Mouse (Mus musculus) c-Kit-positive CD71-negative TER-119-negative erythroid progenitor cells, embryonic 14.5 days (primary cell): ENCODE results near the gene Zbtb21.
"Not testable (repeated sequence)": the region's sequence is repeated elsewhere in the genome, so short reads cannot be mapped to it uniquely, and the experiment has no call there.

Source experiments
- DNase-seq: peaks from one replicate; pipeline ENCODE4 v3.0.0-alpha.2; 2013; ENCODE audit warnings: low read depth

Gene Zbtb21

DNA sequence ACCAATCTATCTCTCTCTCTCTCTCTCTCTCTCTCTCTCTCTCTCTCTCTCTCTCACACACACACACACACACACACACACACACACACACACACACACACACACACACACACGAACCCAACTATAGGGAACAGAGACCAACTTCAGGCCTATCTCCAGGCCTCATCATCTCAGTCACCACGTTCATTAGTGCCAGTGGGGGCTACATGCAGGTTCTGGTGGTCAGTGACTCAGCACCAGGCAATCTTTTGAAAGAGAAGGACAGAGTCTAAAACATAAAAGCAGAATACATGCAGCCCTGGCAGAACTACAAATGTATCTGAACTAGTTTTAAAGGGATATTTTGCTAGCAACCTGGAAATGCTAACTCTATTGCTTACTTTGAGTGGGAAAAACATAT is 15.4 kb downstream of the Zbtb21 start:
- not testable (repeated sequence) for DNase-seq

DNA sequence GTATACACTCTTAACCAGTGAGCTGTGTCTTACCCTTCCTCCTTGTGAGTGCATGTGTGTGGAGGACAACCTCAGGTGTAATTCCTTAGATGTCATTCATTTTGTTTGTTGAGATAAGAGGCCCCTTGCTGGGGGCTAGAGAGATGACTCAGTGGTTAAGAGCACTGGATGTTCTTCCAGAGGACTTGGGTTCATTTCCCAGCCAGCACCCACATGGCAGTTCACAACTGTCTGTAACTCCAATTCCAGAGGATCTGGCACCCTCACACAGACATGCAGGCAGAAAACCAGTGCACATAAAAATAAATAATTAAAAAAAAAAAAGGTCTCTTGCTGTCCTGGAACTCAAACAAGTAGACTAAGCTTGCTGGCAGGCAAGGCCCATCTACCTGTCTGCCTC is 20.6 kb downstream of the Zbtb21 start:
- DNase-seq, result no peak

- no peak for DNase-seq
Observed at GRCm38 (mm10) chr16:97940471-97940973, 21.9 kb downstream of the Zbtb21 start.

DNA sequence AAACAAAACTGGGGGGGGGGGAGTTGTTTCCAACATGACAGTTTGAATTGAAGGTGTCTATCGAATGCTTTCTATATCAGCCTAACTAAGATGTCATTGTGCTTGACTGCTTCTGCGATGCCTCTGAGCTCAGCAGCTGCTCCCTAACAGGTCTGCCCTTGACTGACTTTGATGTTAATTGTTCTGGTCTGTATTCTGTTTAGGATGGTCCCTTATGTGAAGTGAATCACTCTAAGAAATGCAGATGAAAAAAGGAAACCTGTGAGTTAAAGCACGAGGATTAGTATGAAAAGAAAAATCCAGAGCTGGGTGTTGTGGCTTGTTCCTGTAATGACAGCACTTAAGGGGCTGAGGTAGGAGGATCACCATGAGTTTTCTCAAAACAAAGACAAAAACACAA is 26.6 kb downstream of the Zbtb21 start:
- no peak for DNase-seq

DNA sequence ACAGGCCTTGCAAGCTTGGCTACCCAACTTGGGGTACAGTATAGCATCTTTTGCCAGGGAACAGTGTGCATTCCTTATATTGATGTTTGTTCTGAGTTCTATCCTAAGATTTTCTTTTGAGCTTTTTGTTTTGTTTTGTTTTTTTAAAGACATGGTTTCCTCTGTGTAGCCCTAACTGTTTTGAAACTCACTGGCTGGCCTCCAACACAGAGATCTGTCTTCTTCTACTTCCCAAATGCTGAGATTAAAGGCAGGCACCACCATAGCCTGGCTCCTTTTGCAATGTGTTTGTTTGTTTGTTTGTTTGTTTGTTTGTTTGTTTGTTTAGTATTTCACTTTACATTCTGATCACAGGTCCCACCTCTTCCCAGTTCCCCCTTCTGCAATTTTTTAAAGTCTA is 32.2 kb downstream of the Zbtb21 start:
- no peak for DNase-seq

DNA sequence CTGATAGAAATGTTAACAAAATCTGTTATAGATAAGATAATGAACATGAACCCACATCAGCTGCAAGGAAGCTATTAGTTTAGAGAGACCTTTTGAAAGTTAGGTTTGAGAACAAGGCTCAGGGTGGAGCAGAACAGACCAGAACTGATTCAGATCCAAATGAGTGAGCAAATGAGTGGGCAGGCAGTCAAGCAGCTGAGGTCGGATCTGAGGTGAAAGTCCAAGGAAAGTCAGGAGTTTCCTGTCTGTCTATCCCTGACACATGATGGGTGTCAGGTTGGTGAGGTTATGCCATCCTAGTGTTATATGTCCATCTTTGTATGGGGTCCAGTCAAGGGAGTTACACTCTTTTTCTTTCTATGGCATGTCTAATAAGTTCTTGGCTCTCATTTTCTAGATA is 32.9 kb downstream of the Zbtb21 start:
- DNase-seq, result no peak

- DNase-seq, result no peak
Observed at GRCm38 (mm10) chr16:97927331-97927938, 35.0 kb downstream of the Zbtb21 start.

DNA sequence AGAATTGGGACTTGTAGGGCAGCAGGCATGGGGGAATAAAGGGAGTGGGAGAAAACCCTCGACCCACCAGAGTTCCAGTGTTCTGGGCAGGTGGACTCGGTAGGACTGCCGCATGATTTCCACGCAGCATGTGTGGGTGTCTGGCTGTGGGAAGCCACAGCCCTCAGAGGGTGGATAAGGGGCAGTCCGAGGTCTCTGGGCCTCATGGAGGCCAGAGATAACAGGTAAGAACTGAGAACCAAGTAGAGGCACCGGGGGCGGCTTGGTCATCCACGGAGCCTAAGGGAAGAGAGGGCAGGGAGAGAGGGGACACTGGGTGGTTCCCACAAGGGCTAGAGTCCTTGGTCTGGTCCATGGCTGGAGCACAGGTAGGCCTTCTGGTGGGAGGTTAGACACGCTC is 36.0 kb downstream of the Zbtb21 start:
- DNase-seq, result no peak

DNA sequence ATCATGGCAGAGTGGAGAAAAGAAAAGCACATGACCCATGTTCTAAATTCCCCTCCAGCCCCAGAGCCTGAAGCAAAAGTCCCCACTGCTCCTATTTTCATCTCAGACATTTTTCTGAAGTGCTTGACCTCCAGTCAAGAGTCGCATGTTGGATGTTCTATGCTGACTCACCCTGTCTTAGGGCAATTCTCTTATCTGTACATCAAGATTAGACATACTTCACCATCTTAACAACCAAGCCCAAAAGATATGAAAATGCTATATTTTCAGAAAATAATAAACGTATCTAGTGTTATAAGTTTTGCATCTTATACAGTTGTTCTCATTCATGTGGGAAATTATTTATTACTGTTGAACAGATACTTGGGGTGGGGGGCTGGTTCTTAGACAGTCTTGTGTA is 36.7 kb downstream of the Zbtb21 start:
- DNase-seq, result no peak

GRCm38 (mm10) chr16:97923700-97924099 is 38.7 kb downstream of the Zbtb21 start:
- DNase-seq, result no peak

GRCm38 (mm10) chr16:97922779-97923126 is 39.7 kb downstream of the Zbtb21 start:
- no peak for DNase-seq

GRCm38 (mm10) chr16:97921961-97922778 is 40.3 kb downstream of the Zbtb21 start:
- DNase-seq, result peak; percentile 69

DNA sequence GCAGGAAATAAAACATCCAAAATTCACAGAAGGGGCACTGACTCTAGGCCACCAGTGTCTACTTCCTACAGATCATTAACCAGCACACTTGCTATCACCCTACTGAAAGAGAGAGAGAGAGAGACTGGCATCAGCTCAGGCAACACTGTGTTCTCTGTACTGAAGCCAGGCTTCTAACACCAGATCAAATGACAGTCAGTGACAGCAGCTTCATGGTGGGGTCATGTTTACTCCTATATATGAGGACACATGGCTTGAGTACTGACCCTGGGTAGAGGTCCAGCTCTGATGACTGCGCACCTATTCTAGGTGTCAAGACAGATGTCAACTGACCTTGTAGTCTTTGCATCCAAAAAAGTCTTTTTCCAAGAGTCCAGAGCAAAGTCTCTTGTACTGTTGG is 41.8 kb downstream of the Zbtb21 start:
- no peak for DNase-seq

- no peak for DNase-seq
Observed at GRCm38 (mm10) chr16:97919793-97920192, 42.6 kb downstream of the Zbtb21 start.

DNA sequence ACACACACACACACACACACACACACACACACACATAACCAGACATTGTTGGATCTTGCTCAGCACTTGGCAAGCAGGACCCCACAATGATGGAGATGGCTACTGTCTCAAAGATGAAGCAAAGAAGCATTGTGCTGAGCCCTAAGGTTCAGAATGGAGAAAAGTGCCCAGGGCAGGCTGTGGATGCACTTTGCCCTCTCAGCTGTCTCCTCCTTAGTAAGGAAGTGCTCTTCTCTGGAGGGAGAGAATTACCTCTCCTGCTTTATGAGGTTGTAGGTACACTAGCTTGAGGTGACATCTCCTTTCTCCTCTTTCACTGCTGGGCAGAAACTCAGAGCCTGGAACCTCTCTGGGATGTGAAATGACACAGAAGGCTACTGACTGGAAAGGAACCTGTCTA is 49.5 kb downstream of the Zbtb21 start:
- no peak for DNase-seq

- no peak for DNase-seq
Observed at GRCm38 (mm10) chr16:97909356-97909755, 53.1 kb downstream of the Zbtb21 start.

- no peak for DNase-seq
Observed at GRCm38 (mm10) chr16:97907496-97907895, 54.9 kb downstream of the Zbtb21 start.

GRCm38 (mm10) chr16:97906337-97906736 is 56.1 kb downstream of the Zbtb21 start:
- no peak for DNase-seq

GRCm38 (mm10) chr16:97905449-97905991 is 56.9 kb downstream of the Zbtb21 start:
- DNase-seq, result no peak

DNA sequence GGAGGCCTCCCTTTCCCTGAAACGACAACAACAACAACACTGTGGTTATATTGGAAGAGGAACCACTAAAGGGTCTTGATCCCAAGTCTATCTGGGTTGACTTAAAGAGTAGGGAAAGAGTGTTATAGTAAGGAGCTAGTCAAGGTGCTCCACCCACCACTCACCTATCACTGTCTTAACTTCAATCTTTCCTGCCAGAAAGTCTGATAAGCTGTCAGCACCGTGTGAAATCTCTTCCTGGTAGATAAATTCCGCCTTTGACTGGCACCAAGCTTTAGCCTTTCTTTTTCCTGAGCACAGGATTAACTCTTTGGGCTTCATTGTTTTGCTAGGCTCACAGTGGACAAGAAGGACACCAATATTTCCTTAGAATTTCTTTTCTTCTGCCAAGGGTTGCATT is 58.4 kb downstream of the Zbtb21 start:
- DNase-seq, result no peak

- DNase-seq, result no peak
Observed at GRCm38 (mm10) chr16:97897346-97898024, 64.9 kb downstream of the Zbtb21 start.
